Mouse (Mus musculus) limb, embryonic 13.5 days (tissue): Measurements from ENCODE around the gene Slc37a3. TPM values are rescaled to one million over a fixed set of nuclear protein-coding genes. Genes with fewer than 3 reads are reported as not detected.
"Not testable (repeated sequence)": the region's sequence is repeated elsewhere in the genome, so short reads cannot be mapped to it uniquely, and the experiment has no call there.

Source experiments
- ATAC-seq: fragments of 200-750 bp; cut with Nextera tagmentation; 2 replicates; pipeline ENCODE4 v1.8.0; 2017; ENCODE audit warnings: low read depth, moderate number of reproducible peaks, moderate TSS enrichment; ENCODE audit not compliant: low FRiP score
- H3K27ac ChIP-seq: fragments of 300-500 bp; sonication (generic); 2 replicates; pipeline ENCODE4 v1.5.1; 2015; ENCODE audit warnings: inconsistent platforms, mild to moderate bottlenecking, moderate library complexity
- H3K27me3 ChIP-seq: fragments of 300-500 bp; sonication (generic); 2 replicates; pipeline ENCODE4 v1.6.1; 2015; ENCODE audit warnings: mild to moderate bottlenecking, inconsistent platforms
- H3K36me3 ChIP-seq: fragments of 300-500 bp; sonication (generic); 2 replicates; pipeline ENCODE4 v1.6.1; 2015; ENCODE audit warnings: inconsistent platforms, mild to moderate bottlenecking, moderate library complexity
- H3K4me1 ChIP-seq: fragments of 300-500 bp; sonication (generic); 2 replicates; pipeline ENCODE4 v1.6.1; 2015; ENCODE audit warnings: inconsistent platforms
- H3K4me2 ChIP-seq: fragments of 300-500 bp; sonication (generic); replicated peaks from 2 replicates; pipeline ENCODE4 v1.6.1; 2015; ENCODE audit warnings: inconsistent platforms, mild to moderate bottlenecking, moderate library complexity
- H3K4me3 ChIP-seq: fragments of 300-500 bp; sonication (generic); 2 replicates; pipeline ENCODE4 v1.5.1; 2015; ENCODE audit warnings: moderate library complexity, mild to moderate bottlenecking, inconsistent platforms
- H3K9ac ChIP-seq: fragments of 300-500 bp; sonication (generic); 2 replicates; pipeline ENCODE4 v1.6.1; 2015; ENCODE audit warnings: mild to moderate bottlenecking, inconsistent platforms
- H3K9me3 ChIP-seq: fragments of 300-500 bp; sonication (generic); 2 replicates; pipeline ENCODE4 v1.6.1; 2016; ENCODE audit warnings: inconsistent platforms
- WGBS: fragments of 180-500 bp; shearing (Covaris S2); methylation state at CpG from one replicate; pipeline ENCODE4 v1.1.7; 2015; 5-methylcytosine and 5-hydroxymethylcytosine counted together
- polyA plus RNA-seq: library from polyadenylated mRNA; unstranded; fragments of >200 nt; fragmentation: Nextera tagmentation; extraction: Ambion mirVana; gene quantifications from 2 replicates; pipeline ENCODE4 v1.2.1, GENCODE M21; 2015

Slc37a3 gene
- 67.7 and 68.3 TPM in 2 replicates for polyA plus RNA-seq

GRCm38 (mm10) chr6:39377311-39377827, at the start of gene Slc37a3:
Gene Slc37a3 (minus strand): TSS chr6:39377675.
- no peaks in the 10 kb centered on the region for H3K9me3 ChIP-seq
- H3K4me3 ChIP-seq, result peak within 1 kb of the TSS; percentile 91
- H3K36me3 ChIP-seq, result peaks cover 12% of the 10 kb centered on the region
- under 1% methylated on average over 43 of the region's 43 CpGs for WGBS
- peak; percentile 92 for ATAC-seq
- peak within 1 kb of the TSS; percentile 44; the same call in 1 of the 2 replicates for H3K27ac ChIP-seq
- peak within 1 kb of the TSS; percentile 94 for H3K9ac ChIP-seq
- H3K27me3 ChIP-seq, result peaks cover 25% of the 10 kb centered on the region
- H3K4me1 ChIP-seq, result peaks cover 37% of the 10 kb centered on the region
- H3K4me2 ChIP-seq, result peak within 1 kb of the TSS; percentile 71

GRCm38 (mm10) chr6:39426725-39427124, 49.2 kb upstream of the Slc37a3 start:
- Histone ChIP-seq H3K4me1 (no peaks in the 10 kb centered on the region), H3K36me3 (no peaks in the 10 kb centered on the region), H3K4me3 (no peak overlapping the region), H3K9ac (no peak overlapping the region), H3K4me2 (no peak overlapping the region), H3K27ac (no peak overlapping the region), H3K9me3 (no peaks in the 10 kb centered on the region), H3K27me3 (peaks cover 8% of the 10 kb centered on the region)
- ATAC-seq, result no peak
- 87% methylated on average over 4 of the region's 4 CpGs for WGBS

- 83% methylated on average over 2 of the region's 2 CpGs for WGBS
- no peak overlapping the region for H3K4me2 ChIP-seq
- H3K9me3 ChIP-seq, result no peaks in the 10 kb centered on the region
- H3K4me3 ChIP-seq, result no peak overlapping the region
- H3K27me3 ChIP-seq, result peaks cover 16% of the 10 kb centered on the region
- no peak overlapping the region for H3K27ac ChIP-seq
- H3K9ac ChIP-seq, result no peak overlapping the region
- no peak for ATAC-seq
- H3K36me3 ChIP-seq, result no peaks in the 10 kb centered on the region
- no peaks in the 10 kb centered on the region for H3K4me1 ChIP-seq
These were observed 47.7 kb upstream of the Slc37a3 start for GRCm38 (mm10) chr6:39425181-39425580.

- H3K4me2 ChIP-seq, result no peak overlapping the region
- H3K9ac ChIP-seq, result no peak overlapping the region
- H3K36me3 ChIP-seq, result no peaks in the 10 kb centered on the region
- ATAC-seq, result no peak
- H3K27ac ChIP-seq, result no peak overlapping the region
- H3K9me3 ChIP-seq, result no peaks in the 10 kb centered on the region
- H3K27me3 ChIP-seq, result peaks cover 20% of the 10 kb centered on the region
- 89% methylated on average over 7 of the region's 7 CpGs for WGBS
- H3K4me3 ChIP-seq, result no peak overlapping the region
- peaks cover 5% of the 10 kb centered on the region for H3K4me1 ChIP-seq
These were observed 46.2 kb upstream of the Slc37a3 start for GRCm38 (mm10) chr6:39423686-39424085.

- Histone ChIP-seq H3K9me3 (no peaks in the 10 kb centered on the region), H3K4me3 (no peak overlapping the region), H3K27ac (no peak overlapping the region), H3K4me1 (peaks cover 5% of the 10 kb centered on the region), H3K27me3 (peaks cover 26% of the 10 kb centered on the region), H3K9ac (no peak overlapping the region), H3K36me3 (no peaks in the 10 kb centered on the region), H3K4me2 (no peak overlapping the region)
- 51% methylated on average over 6 of the region's 6 CpGs for WGBS
- ATAC-seq, result no peak
These were observed 45.7 kb upstream of the Slc37a3 start for GRCm38 (mm10) chr6:39423130-39423551.

- WGBS, result 38% methylated on average over 4 of the region's 4 CpGs
- no peak for ATAC-seq
- H3K27me3 ChIP-seq, result peaks cover 38% of the 10 kb centered on the region
- no peak overlapping the region for H3K9ac ChIP-seq
- H3K4me1 ChIP-seq, result peaks cover 5% of the 10 kb centered on the region
- no peaks in the 10 kb centered on the region for H3K36me3 ChIP-seq
- peak overlapping the region; percentile 94; the same call in 1 of the 2 replicates for H3K4me3 ChIP-seq
- no peaks in the 10 kb centered on the region; the same call in 1 of the 2 replicates for H3K9me3 ChIP-seq
- H3K27ac ChIP-seq, result no peak overlapping the region
- peak overlapping the region; percentile 65; the same call in 1 of the 2 replicates for H3K4me2 ChIP-seq
These were observed 43.4 kb upstream of the Slc37a3 start for GRCm38 (mm10) chr6:39420867-39421266.

- no peaks in the 10 kb centered on the region; the same call in 1 of the 2 replicates for H3K9me3 ChIP-seq
- H3K27me3 ChIP-seq, result peaks cover 38% of the 10 kb centered on the region
- peak within 1 kb of the TSS; percentile 77 for H3K9ac ChIP-seq
- WGBS, result under 1% methylated on average over 81 of the region's 82 CpGs
- H3K4me1 ChIP-seq, result peaks cover 5% of the 10 kb centered on the region
- peak within 1 kb of the TSS; percentile 94 for H3K4me3 ChIP-seq
- no peaks in the 10 kb centered on the region for H3K36me3 ChIP-seq
- peak within 1 kb of the TSS; percentile 65 for H3K4me2 ChIP-seq
- peak within 1 kb of the TSS; percentile 61; the same call in 1 of the 2 replicates for H3K27ac ChIP-seq
- peak; percentile 91 for ATAC-seq
These were observed 42.6 kb upstream of the Slc37a3 start, which contains the start of gene Mkrn1 for GRCm38 (mm10) chr6:39419851-39420721. Gene Mkrn1 (minus strand): TSS chr6:39420462.

- no peak; the same call in 1 of the 2 replicates for ATAC-seq
- Histone ChIP-seq H3K27me3 (peaks cover 38% of the 10 kb centered on the region), H3K27ac (0 out of 2 replicates have a peak overlapping the region, but pooled peaks have one; percentile 61), H3K4me3 (peak overlapping the region; percentile 94), H3K9me3 (no peaks in the 10 kb centered on the region; the same call in 1 of the 2 replicates), H3K36me3 (no peaks in the 10 kb centered on the region), H3K9ac (peak overlapping the region; percentile 77), H3K4me1 (peaks cover 5% of the 10 kb centered on the region), H3K4me2 (peak overlapping the region; percentile 65)
- WGBS, result under 1% methylated on average over 43 of the region's 43 CpGs
These were observed 41.9 kb upstream of the Slc37a3 start for GRCm38 (mm10) chr6:39419386-39419850.

- H3K9me3 ChIP-seq, H3K36me3 ChIP-seq, H3K4me2 ChIP-seq, ATAC-seq, H3K27ac ChIP-seq, H3K4me3 ChIP-seq, H3K4me1 ChIP-seq, H3K9ac ChIP-seq: not testable (repeated sequence)
- peaks cover 30% of the 10 kb centered on the region for H3K27me3 ChIP-seq
These were observed 39.2 kb upstream of the Slc37a3 start for GRCm38 (mm10) chr6:39416654-39417053.

GRCm38 (mm10) chr6:39415762-39416161, 38.3 kb upstream of the Slc37a3 start:
- no peak for ATAC-seq
- H3K4me1 ChIP-seq, result peaks cover 5% of the 10 kb centered on the region
- no peak overlapping the region for H3K9ac ChIP-seq
- no peaks in the 10 kb centered on the region; the same call in 1 of the 2 replicates for H3K9me3 ChIP-seq
- peaks cover 25% of the 10 kb centered on the region for H3K27me3 ChIP-seq
- H3K36me3 ChIP-seq, result no peaks in the 10 kb centered on the region
- WGBS, result 39% methylated on average over 3 of the region's 5 CpGs
- no peak overlapping the region for H3K4me2 ChIP-seq
- no peak overlapping the region for H3K27ac ChIP-seq
- H3K4me3 ChIP-seq, result no peak overlapping the region

GRCm38 (mm10) chr6:39414106-39414505, 36.6 kb upstream of the Slc37a3 start:
- WGBS, result 87% methylated on average over 1 of the region's 1 CpGs
- H3K27ac ChIP-seq, result no peak overlapping the region
- no peak for ATAC-seq
- no peak overlapping the region for H3K4me2 ChIP-seq
- H3K9me3 ChIP-seq, result no peaks in the 10 kb centered on the region; the same call in 1 of the 2 replicates
- H3K4me3 ChIP-seq, result no peak overlapping the region
- no peak overlapping the region for H3K9ac ChIP-seq
- peaks cover 5% of the 10 kb centered on the region for H3K4me1 ChIP-seq
- H3K36me3 ChIP-seq, result peaks cover 1% of the 10 kb centered on the region; the same call in 1 of the 2 replicates
- H3K27me3 ChIP-seq, result peaks cover 22% of the 10 kb centered on the region

GRCm38 (mm10) chr6:39406480-39406879, 29.0 kb upstream of the Slc37a3 start:
- Histone ChIP-seq H3K9me3 (no peaks in the 10 kb centered on the region), H3K4me1 (no peaks in the 10 kb centered on the region), H3K27ac (no peak overlapping the region), H3K4me2 (no peak overlapping the region), H3K9ac (no peak overlapping the region), H3K27me3 (no peaks in the 10 kb centered on the region), H3K36me3 (peaks cover 29% of the 10 kb centered on the region), H3K4me3 (no peak overlapping the region)
- no peak for ATAC-seq
- WGBS, result 93% methylated on average over 5 of the region's 5 CpGs
